Mouse (Mus musculus) adrenal gland, adult 2 months (tissue): ENCODE data around the gene Zfp598. TPM values are rescaled to one million over a fixed set of nuclear protein-coding genes. Genes with fewer than 3 reads are reported as not detected.
"Not testable (repeated sequence)": the region's sequence is repeated elsewhere in the genome, so short reads cannot be mapped to it uniquely, and the experiment has no call there.

Source experiments
- DNase-seq: peaks from one replicate; pipeline ENCODE4 v3.0.0; 2021
- polyA plus RNA-seq: library from polyadenylated mRNA; depleted of rRNA; stranded (reverse); fragments of >200 nt; gene quantifications from 2 replicates; pipeline ENCODE4 v1.2.3, GENCODE M21; 2012; rRNA removed
- total RNA-seq, 2 experiments: library from RNA; stranded (reverse); gene quantifications; 2 replicates each; pipeline ENCODE4 v1.2.3; 2021

Zfp598 gene
- total and polyA plus RNA-seq, 3 experiments = 40.8 to 99.0 (median 51.3) TPM

DNA sequence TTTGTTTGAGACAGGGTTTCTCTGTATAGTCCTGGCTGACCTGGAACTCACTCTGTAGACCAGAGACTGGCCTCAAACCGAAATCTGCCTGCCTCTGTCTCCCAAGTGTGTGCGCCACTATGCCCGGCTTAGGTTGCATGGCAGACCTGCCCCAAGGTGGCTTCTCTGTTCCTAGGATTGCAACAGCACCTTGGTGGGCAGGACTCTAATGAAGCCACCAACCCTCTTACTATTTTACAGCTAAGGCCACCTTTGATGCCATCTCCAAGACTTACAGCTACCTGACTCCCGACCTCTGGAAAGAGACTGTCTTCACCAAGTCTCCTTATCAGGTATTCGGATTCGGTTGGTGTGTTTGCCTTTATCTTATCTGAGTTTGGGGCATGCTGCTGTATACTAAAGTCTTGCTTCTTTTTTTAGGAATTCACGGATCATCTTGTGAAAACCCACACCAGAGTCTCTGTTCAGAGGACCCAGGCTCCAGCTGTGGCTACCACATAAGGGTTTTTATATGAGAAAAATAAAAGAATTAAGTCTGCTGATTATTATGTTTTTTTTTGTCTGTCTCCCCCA is 52.0 kb downstream of the Zfp598 start:
- DNase-seq = not testable (repeated sequence)

GRCm38 (mm10) chr17:24722220-24722924 is 52.9 kb downstream of the Zfp598 start:
- DNase-seq = no peak

- no peak for DNase-seq
Measured at GRCm38 (mm10) chr17:24723122-24723880, 53.8 kb downstream of the Zfp598 start.

DNA sequence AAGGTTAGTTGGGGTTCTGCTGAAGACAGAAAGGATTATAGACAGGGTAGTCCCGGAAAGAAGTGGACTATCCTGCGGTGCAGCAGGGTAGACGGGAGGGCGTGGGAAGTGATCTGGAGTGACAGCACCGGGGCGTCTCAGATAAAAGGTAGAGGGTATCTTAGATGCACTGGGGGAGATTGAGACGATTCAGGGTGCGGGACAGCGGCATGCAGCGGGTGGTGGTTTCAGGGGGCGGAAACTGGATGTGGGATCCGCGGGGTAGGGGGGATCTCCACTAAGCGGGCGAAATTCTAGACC is 54.3 kb downstream of the Zfp598 start:
- no peak for DNase-seq

DNA sequence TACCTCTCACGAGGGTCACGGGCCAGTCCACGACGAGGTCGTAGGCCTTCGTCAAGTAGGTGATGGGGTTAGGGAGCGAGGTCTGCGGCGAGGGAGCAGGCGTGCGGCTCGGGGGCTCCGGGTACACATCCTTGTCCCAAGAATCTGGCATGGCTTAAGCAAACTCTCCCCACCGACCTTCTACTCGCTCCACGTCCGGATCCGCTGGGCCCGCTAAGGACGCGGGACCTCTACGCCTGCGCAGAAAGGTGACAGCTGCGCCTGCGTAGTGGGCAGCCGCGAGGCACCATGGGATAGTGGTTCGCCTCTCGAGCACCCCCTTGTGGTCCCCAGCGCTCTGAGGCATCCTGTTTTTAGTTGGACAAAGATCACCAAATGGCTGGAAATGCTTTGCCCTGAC is 54.7 kb downstream of the Zfp598 start, which contains the start of gene Ndufb10:
Gene Ndufb10, minus strand, starts transcription at position 295 of the 400 bp plus-strand sequence.
- DNase-seq = peak; percentile 95

DNA sequence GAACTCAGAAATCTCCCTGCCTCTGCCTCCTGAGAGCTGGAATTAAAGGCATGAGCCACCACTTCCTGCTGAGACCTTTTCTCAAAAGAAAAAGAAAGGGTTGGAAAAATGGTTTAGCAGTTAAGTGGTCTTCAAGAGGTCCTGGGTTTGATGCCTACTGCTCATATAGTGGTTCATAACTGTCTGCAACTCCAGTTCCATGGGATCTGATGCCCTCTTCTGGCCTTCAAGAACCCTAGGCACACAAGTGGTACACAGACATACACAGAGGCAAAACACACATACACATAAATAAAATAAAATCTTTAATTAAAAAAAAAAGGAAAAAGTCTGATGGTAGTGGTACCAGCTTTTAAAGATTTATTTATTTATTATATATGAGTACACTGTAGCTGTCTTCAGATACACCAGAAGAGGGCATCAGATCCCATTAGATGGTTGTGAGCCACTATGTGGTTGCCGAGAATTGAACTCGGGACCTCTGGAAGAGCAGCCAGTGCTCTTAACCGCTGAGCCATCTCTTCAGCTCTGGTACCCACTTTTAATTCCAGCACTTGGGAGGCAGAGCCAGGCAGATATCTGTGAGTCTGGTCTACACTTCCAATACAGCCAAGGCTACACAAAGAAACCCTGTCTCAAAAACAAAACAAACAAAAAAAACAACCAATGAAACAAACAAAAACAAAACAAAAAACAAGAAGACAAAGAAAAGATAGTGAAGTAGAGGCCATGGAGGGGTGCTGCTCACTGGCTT is 56.3 kb downstream of the Zfp598 start:
- DNase-seq = no peak

DNA sequence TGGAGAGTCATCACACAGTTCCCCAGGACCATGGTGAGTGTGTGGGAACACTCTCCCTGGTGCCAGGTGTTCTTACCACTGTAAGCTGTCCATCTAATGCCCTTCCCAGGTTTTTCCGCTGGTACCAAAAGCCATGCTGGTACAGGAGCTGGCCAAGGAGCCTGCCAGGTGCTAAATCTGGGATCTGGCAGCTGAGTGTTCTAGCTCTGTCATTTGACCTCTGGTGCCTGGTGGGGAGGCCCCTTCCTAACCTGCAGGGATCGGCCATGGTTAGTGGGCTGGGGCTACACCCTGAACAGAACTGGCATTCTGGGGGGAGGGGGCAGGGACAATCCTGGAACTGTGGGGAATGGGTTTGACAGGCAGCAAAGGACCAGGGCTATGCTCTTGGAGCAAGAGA is 58.1 kb downstream of the Zfp598 start, which contains the start of gene Rpl3l:
Gene Rpl3l, plus strand, starts transcription at position 203 of the 400 bp plus-strand sequence.
- DNase-seq = no peak

- DNase-seq = no peak
Measured at GRCm38 (mm10) chr17:24728184-24728583, 58.7 kb downstream of the Zfp598 start.

DNA sequence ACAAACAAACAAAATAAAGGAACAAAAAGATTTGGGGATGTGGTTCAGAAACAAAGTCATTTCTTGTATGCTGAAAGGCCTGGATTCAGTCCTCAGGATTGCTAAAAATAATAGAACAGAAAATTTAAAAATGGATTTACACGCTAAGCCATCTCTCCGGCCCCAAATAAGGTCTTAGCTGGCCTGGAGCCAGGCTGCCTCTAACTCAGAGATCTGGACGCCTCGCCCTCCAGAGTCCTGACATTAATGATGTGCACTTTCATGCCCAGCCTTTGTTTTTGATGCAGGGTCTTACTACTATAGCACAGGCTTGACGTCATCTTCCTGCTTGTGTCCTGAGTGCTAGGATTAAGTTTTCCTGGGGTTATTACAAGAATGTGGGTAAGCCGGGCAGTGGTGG is 59.6 kb downstream of the Zfp598 start:
- no peak for DNase-seq

GRCm38 (mm10) chr17:24730787-24731186 is 61.3 kb downstream of the Zfp598 start:
- no peak for DNase-seq

Other genes starting within 250 kb of the Zfp598 start
Only the 30 nearest of the 33 such genes appear.
- 10 to 100 TPM; 17.0 to 21.8 TPM for gene E4f1, start 199.4 kb upstream of the Zfp598 start, total RNA-seq
- 57.5 and 59.5 TPM in 2 replicates for gene E4f1, start 199.4 kb upstream of the Zfp598 start, polyA plus RNA-seq
- 100 to 1,000 TPM in 1 of 2 experiments, 10 to 100 TPM in 1; 65.0 to 104 TPM for gene Pgp, start 199.3 kb upstream of the Zfp598 start, total RNA-seq
- gene Pgp, start 199.3 kb upstream of the Zfp598 start, polyA plus RNA-seq = 254 TPM in 2 replicates
- under 1 TPM; 0.38 to 0.69 TPM for gene Bricd5, start 195.8 kb upstream of the Zfp598 start, total RNA-seq
- gene Bricd5, start 195.8 kb upstream of the Zfp598 start, polyA plus RNA-seq = 0.57 and 0.67 TPM in 2 replicates
- 10 to 100 TPM; 25.6 to 26.0 TPM for gene Mlst8, start 190.6 kb upstream of the Zfp598 start, total RNA-seq
- 44.5 and 61.7 TPM in 2 replicates for gene Mlst8, start 190.6 kb upstream of the Zfp598 start, polyA plus RNA-seq
- 10 to 100 TPM; 19.4 to 28.7 TPM for gene Caskin1, start 181.1 kb upstream of the Zfp598 start, total RNA-seq
- 47.0 and 47.7 TPM in 2 replicates for gene Caskin1, start 181.1 kb upstream of the Zfp598 start, polyA plus RNA-seq
- gene Traf7, start 141.7 kb upstream of the Zfp598 start, total RNA-seq = 100 to 1,000 TPM in 1 of 2 experiments, 10 to 100 TPM in 1; 91.4 to 105 TPM
- gene Traf7, start 141.7 kb upstream of the Zfp598 start, polyA plus RNA-seq = 152 and 167 TPM in 2 replicates
- 1 to 10 TPM in 1 of 2 experiments, under 1 TPM in 1; 0.98 to 1.8 TPM for gene Rab26, start 135.5 kb upstream of the Zfp598 start, total RNA-seq
- gene Rab26, start 135.5 kb upstream of the Zfp598 start, polyA plus RNA-seq = 0.65 and 1.1 TPM in 2 replicates
- 10 to 100 TPM; 34.3 to 40.5 TPM for gene Pkd1, start 119.9 kb upstream of the Zfp598 start, total RNA-seq
- 73.2 and 73.3 TPM in 2 replicates for gene Pkd1, start 119.9 kb upstream of the Zfp598 start, polyA plus RNA-seq
- 100 to 1,000 TPM in 1 of 2 experiments, 10 to 100 TPM in 1; 83.5 to 110 TPM for gene Tsc2, start 37.1 kb upstream of the Zfp598 start, total RNA-seq
- 160 and 180 TPM in 2 replicates for gene Tsc2, start 37.1 kb upstream of the Zfp598 start, polyA plus RNA-seq
- 10 to 100 TPM in 1 of 2 experiments, 1 to 10 TPM in 1; 4.8 to 10.1 TPM for gene Nthl1, start 37.0 kb upstream of the Zfp598 start, total RNA-seq
- 9.4 and 13.8 TPM in 2 replicates for gene Nthl1, start 37.0 kb upstream of the Zfp598 start, polyA plus RNA-seq
- 10 to 100 TPM; 51.8 to 76.0 TPM for gene Slc9a3r2, start 19.4 kb upstream of the Zfp598 start, total RNA-seq
- 120 and 150 TPM in 2 replicates for gene Slc9a3r2, start 19.4 kb upstream of the Zfp598 start, polyA plus RNA-seq
- not detected for gene Npw, start 11.2 kb upstream of the Zfp598 start, total RNA-seq
- gene Npw, start 11.2 kb upstream of the Zfp598 start, polyA plus RNA-seq = 0.60 and 2.4 TPM in 2 replicates
- 1 to 10 TPM; 2.0 to 2.4 TPM for gene Syngr3, start 20.3 kb downstream of the Zfp598 start, total RNA-seq
- 2.1 and 5.3 TPM in 2 replicates for gene Syngr3, start 20.3 kb downstream of the Zfp598 start, polyA plus RNA-seq
- 10 to 100 TPM; 37.7 to 41.6 TPM for gene Gfer, start 26.5 kb downstream of the Zfp598 start, total RNA-seq
- gene Gfer, start 26.5 kb downstream of the Zfp598 start, polyA plus RNA-seq = 40.7 and 43.1 TPM in 2 replicates
- gene Noxo1, start 26.5 kb downstream of the Zfp598 start, total RNA-seq = 1 to 10 TPM; 2.8 to 6.4 TPM
- 4.9 and 9.4 TPM in 2 replicates for gene Noxo1, start 26.5 kb downstream of the Zfp598 start, polyA plus RNA-seq
- 10 to 100 TPM; 27.9 to 41.1 TPM for gene Tbl3, start 38.0 kb downstream of the Zfp598 start, total RNA-seq
- gene Tbl3, start 38.0 kb downstream of the Zfp598 start, polyA plus RNA-seq = 49.0 and 63.2 TPM in 2 replicates
- gene Rnf151, start 48.4 kb downstream of the Zfp598 start, total RNA-seq = not detected
- 0.25 and 0.61 TPM in 2 replicates for gene Rnf151, start 48.4 kb downstream of the Zfp598 start, polyA plus RNA-seq
- 100 to 1,000 TPM; 718 to 903 TPM for gene Rps2, start 48.4 kb downstream of the Zfp598 start, total RNA-seq
- gene Rps2, start 48.4 kb downstream of the Zfp598 start, polyA plus RNA-seq = 2,302 and 2,907 TPM in 2 replicates
- gene Ndufb10, start 54.8 kb downstream of the Zfp598 start, total RNA-seq = 100 to 1,000 TPM; 242 to 306 TPM
- gene Ndufb10, start 54.8 kb downstream of the Zfp598 start, polyA plus RNA-seq = 277 and 298 TPM in 2 replicates
- under 1 TPM in 1 of 2 experiments, not detected in 1; 0.28 TPM for gene Rpl3l, start 58.1 kb downstream of the Zfp598 start, total RNA-seq
- 0.17 TPM in 1 of 2 replicates, not detected in the other for gene Rpl3l, start 58.1 kb downstream of the Zfp598 start, polyA plus RNA-seq
- gene Msrb1, start 67.0 kb downstream of the Zfp598 start, total RNA-seq = 100 to 1,000 TPM in 1 of 2 experiments, 10 to 100 TPM in 1; 95.7 to 101 TPM
- 108 and 118 TPM in 2 replicates for gene Msrb1, start 67.0 kb downstream of the Zfp598 start, polyA plus RNA-seq
- gene Hs3st6, start 83.3 kb downstream of the Zfp598 start, total RNA-seq = 1 to 10 TPM; 1.8 to 1.9 TPM
- gene Hs3st6, start 83.3 kb downstream of the Zfp598 start, polyA plus RNA-seq = 7.5 TPM in 2 replicates
- gene Meiob, start 134.6 kb downstream of the Zfp598 start, total RNA-seq = 1 to 10 TPM in 1 of 2 experiments, under 1 TPM in 1; 0.86 to 1.5 TPM
- gene Meiob, start 134.6 kb downstream of the Zfp598 start, polyA plus RNA-seq = not detected in 2 replicates
- 100 to 1,000 TPM; 102 to 123 TPM for gene Hagh, start 170.5 kb downstream of the Zfp598 start, total RNA-seq
- 115 and 137 TPM in 2 replicates for gene Hagh, start 170.5 kb downstream of the Zfp598 start, polyA plus RNA-seq
- gene Fahd1, start 180.7 kb downstream of the Zfp598 start, total RNA-seq = 10 to 100 TPM; 25.4 to 43.4 TPM
- gene Fahd1, start 180.7 kb downstream of the Zfp598 start, polyA plus RNA-seq = 11.7 and 16.6 TPM in 2 replicates
- 1 to 10 TPM; 5.5 to 6.7 TPM for gene Igfals, start 196.3 kb downstream of the Zfp598 start, total RNA-seq
- 11.2 and 18.5 TPM in 2 replicates for gene Igfals, start 196.3 kb downstream of the Zfp598 start, polyA plus RNA-seq
- gene Nubp2, start 216.7 kb downstream of the Zfp598 start, total RNA-seq = 10 to 100 TPM; 53.1 to 56.6 TPM
- gene Nubp2, start 216.7 kb downstream of the Zfp598 start, polyA plus RNA-seq = 38.5 and 55.9 TPM in 2 replicates
- gene Spsb3, start 217.0 kb downstream of the Zfp598 start, total RNA-seq = 10 to 100 TPM; 30.8 to 33.1 TPM
- gene Spsb3, start 217.0 kb downstream of the Zfp598 start, polyA plus RNA-seq = 144 and 179 TPM in 2 replicates
- gene Eme2, start 225.4 kb downstream of the Zfp598 start, total RNA-seq = 10 to 100 TPM; 39.9 to 48.0 TPM
- gene Eme2, start 225.4 kb downstream of the Zfp598 start, polyA plus RNA-seq = 58.3 and 58.4 TPM in 2 replicates
- 100 to 1,000 TPM; 130 to 150 TPM for gene Mrps34, start 225.4 kb downstream of the Zfp598 start, total RNA-seq
- gene Mrps34, start 225.4 kb downstream of the Zfp598 start, polyA plus RNA-seq = 547 and 570 TPM in 2 replicates